Mouse (Mus musculus) right cerebral cortex, adult 18-20 months (tissue): ENCODE results near the gene Abhd5.

ENCODE experiments used
- DNase-seq: peaks from one replicate; pipeline ENCODE4 v3.0.0; 2022; ENCODE audit warnings: mixed read lengths

Gene Abhd5

DNA sequence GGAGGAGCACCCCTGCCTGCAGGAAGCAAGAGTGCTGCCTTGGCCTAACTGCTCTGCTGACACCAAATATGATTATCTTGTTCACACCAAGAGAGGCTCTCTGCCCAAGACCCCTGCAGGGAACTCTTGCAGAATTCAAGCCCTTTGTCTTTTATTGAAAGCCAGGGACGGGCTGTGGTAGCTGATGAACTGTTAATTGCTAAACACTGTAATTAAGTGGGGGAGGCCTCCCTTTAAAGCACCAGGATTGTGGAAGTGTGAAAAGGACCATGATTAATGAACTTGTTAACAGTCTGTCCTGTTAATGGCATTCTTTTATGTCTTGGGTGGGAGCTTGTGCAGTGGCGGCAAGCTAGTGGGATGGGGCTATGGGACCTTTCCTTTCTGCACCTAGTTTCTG, 65.2 kb downstream of the Abhd5 start:
- no peak for DNase-seq

DNA sequence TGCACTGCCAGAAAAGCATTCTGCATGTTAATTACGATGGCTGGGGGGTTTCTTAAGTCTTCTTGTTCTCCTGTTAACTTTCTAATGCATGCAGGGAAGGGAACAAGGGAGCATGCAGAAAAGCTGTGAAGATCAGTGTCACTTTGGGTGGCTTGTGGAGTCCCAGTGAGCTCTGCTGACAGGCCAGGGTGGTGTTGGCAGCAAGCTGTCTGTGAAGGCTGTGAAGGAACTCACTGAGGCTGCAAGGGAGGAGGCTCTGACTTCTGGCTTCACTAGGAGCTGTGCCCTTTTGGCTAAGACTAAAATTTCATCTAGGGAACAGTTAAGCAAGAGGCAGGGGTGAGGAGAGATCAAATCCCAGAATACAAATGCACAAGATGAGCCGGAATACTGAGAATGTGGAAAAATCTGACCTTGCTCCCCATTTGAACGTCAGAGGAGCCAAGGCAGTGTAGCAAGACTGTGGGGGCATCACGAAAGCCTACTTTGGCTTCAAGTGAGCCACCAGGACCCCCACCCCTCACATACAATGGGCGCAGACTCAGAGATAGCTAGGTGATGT, 68.9 kb downstream of the Abhd5 start:
- DNase-seq = no peak

DNA sequence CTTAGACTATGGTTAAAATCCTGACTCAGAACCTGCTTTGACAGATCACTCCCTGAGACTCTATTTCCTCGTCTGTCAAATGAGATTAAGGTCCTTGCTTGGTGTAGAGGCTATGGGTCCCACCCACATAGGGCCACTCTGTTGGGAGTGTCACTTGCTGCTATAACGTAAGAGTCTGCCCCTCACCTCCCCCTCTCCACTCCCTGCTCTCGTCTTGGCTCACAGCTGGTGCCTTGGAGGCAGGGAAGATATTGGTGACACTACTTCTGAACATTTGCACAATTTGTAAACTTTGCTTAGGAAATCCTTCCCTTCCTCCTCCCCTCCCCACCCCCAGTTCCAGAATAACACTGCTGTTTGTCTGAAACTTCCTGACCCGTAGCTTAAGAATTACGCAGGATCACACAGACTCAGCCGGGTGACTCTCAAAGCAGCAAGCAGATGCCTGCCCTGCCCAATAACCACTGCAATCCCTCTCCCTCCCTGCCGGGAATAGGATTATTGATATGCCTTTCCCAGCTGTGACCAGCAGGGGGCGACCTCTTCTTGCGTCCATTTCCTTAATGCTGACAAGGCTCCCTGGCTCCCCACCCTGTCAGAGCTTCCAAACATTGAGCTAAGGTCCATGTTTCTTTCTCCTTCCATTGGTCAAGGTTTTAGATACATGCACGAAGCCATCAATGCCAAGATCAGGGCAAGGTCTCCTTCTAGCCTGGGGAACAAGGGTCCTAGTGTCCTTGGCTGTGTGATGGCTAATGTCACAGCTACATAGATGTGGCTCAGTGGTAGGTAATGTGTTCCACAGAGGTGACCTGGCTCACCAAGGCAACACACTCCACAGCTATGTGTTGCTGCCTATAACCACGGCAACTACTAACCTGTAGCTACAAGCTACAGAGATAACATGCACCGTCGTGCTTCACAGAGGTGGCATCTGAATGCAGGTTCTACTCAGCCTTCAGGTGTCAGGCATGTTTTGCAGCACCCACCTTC, 69.7 kb downstream of the Abhd5 start:
- peak; percentile 76 for DNase-seq

DNA sequence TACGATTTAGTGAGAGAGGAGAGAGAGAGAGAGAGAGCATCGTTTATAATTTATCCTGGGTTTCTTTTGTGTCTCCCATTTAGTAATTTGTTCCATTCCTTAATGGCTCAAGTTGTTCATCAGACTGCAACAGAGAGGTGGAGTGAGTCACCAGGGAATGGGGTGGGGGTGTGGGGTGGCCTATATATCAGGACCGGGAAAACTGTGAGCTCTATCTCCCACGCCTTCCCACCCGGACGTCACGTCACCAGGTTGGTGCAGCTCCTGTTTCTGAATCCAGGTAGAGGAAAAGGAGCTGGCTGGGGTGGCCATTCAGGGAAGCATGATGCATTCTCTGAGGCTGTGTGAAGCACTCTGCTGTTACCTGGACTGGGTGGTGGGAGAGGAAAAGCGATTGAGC, 70.5 kb downstream of the Abhd5 start:
- DNase-seq = peak; percentile 66

DNA sequence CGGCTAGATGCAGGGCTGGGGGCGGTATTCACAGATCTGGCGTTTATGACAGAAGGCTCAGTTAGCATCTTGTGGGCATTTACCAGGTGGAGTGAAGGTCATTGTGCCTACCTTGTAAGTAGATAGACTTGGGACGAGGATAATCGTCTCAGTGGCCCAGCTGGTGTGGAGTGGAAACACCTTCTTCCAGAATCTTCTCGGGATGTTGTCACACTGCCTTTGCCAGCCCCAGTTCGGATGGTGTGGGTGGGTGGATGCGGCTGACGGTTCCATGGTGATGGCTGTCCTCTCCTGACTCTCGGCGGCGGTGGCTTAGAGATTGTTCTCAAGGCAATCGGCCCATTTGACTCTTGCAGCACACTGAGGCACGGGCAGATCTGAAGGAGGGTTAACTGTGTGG, 71.3 kb downstream of the Abhd5 start:
- DNase-seq = peak; percentile 74

DNA sequence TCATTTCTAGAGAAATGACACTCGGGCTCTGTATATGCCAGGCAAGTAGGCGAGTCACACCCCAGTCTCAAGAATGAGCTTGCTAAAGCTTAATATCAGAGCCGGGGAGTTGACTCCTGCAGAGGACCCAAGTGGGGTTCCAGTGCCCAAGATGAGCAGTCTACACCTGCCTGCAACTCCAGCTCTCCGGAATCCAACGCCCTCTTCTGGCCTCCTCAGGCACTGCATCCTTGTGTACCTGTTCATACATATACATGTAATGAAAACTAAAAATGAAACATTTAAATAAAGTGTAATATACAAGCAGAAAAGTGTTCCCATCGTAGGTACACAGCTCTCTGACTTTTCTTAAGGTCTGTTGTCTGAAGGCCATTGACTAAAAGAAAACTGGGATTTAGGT, 71.7 kb downstream of the Abhd5 start:
- DNase-seq = no peak

DNA sequence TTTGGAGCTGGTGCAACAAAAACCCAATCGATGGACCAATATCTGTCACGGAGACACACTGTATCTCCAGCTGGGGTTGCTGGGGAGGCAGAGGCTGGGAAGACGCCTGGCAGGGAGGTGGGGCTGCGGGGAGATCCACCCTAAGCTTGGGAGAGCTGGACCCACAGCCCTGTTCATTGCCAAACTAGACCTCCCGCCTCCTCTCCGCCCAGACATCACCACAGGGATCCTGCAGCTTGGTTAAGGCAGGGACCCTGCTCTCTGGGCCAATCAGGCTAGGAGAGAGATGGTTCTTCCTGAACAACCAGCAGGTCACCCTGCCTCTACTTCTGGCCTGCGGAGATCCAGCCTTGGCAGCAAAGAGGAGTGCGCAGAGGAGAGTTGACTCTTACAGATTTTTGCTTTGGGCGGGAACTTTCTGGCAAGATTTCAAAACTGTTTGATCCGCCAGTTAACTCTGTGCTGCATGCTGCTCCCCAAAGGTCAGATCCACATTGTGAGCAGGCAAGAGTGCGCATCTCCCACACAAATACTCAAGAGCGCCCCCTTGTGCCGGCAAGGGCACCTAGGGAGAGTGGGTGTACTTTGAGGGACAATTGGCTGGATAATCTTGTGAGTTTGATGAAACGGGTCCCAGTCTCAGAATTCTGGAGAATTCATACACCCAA, 73.7 kb downstream of the Abhd5 start:
- DNase-seq = no peak

DNA sequence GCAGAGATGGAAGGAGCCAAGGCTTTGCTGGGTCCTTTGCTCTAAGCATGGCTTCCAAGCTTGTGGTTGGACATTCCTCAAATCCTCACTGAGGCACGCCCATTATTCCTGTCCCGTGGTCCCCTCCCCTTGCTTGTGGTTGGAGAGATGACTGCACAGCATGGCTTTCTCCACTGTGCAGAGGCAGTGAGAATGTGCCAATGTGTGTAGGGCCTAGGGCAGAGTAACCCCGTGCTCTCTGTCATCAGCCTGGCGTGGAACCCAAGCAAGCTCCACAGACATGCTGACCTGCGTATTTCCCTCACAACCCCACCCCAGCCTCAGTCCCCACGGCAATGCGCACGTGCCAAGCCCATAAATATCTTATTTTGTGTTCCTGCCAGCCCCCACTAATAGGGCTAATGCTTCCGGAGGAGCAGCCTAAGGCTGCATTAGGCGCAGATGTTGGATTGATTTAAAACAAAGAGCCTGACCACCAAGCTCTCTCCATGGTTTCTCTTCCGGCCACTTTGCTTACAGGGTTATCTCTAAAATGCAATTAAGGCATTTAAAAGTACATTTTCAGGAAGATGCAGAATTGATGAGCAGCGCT, 77.7 kb downstream of the Abhd5 start:
- DNase-seq = no peak

DNA sequence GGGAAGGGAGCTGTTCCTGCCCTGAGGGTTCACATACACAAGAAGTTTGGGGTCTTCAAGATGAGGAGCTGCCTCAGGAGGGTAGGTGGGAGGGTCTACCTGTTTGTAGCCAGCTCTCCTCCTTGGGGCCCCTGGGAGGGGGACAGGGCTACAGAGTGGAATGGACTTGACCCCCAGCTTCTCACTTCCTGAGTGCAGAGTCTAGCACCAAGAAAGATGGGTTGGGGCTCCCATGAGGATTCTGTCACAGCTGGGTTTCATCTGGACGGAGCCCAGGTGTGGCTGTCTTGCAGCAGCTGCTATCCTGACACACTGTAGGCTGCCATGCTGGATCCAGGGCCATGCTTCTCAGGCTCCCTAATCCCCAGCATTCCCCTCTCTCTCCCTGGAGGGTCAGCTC, 78.3 kb downstream of the Abhd5 start:
- no peak for DNase-seq
